Mouse (Mus musculus) megakaryocyte-erythroid progenitor cell, adult 5 weeks (primary cell): ENCODE data around the gene Olfr794. TPM values are rescaled to one million over a fixed set of nuclear protein-coding genes. Genes with fewer than 3 reads are reported as not detected.

Experiments
- polyA plus RNA-seq: library from polyadenylated mRNA; stranded (reverse); fragments of >175 nt; gene quantifications from 2 replicates; pipeline ENCODE4 v1.2.3, GENCODE M21; 2012

Gene Olfr794
- not detected in 2 replicates for polyA plus RNA-seq

DNA sequence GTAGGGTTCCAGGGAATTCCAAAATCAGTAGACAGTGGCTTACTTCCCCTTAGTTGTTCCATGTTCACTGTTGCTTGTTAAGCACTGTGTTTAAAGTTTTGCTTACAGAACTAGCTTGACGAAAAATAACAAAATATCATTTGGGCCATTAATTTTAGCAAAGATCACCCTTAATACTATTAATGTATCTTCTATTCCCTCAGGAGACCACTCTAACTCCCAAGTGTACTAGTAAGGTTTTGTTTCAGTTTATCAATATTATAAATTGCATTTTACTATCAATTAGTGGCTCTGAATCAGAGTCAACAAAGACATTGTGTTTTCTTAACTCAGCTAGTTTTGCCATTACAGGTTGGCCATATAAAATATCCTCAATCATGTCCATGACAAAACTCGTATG lies at the start of gene Olfr794:
Gene Olfr794, plus strand, starts transcription at position 301 of the 400 bp plus-strand sequence.

DNA sequence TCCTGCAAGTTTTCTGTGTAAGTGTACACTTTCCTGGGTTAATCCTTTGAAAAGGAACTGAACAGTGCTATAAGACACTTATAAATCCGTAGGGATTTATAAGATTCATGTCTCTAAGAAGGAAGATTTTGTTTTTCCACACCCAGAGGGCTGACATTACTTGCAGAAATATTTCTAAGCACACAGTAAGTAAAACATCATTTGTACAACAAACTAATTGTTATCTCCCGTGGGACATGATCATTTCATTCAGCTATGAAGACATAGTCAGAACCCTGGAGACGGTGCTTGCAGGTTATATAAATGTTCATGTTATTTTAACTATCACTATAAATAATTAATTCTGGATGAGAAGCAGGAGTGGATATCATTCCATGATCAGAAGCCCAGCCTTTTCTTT lies 46.0 kb upstream of the Olfr794 start, which contains the start of gene Olfr791:
Gene Olfr791, plus strand, starts transcription at position 301 of the 400 bp plus-strand sequence.

DNA sequence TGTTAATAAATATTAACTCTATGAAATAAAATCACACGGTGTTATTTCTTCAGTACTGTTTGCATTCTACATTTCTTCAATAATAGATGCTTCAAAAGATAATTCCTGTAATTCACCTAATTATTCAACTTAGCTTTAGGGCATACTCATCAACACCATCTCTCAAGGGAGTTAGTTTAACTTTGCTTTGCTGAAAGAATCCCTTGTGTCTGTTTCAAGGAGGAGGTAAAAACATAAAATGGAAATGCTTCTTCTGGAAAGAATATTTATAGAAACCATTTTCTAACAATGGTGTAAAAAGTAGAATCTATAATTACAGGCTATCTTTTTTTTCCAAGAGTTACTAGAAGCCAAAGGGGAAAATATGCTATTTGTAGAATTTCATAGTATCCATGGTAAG lies 28.6 kb upstream of the Olfr794 start, which contains the start of gene Olfr792:
Gene Olfr792, plus strand, starts transcription at position 301 of the 400 bp plus-strand sequence.

DNA sequence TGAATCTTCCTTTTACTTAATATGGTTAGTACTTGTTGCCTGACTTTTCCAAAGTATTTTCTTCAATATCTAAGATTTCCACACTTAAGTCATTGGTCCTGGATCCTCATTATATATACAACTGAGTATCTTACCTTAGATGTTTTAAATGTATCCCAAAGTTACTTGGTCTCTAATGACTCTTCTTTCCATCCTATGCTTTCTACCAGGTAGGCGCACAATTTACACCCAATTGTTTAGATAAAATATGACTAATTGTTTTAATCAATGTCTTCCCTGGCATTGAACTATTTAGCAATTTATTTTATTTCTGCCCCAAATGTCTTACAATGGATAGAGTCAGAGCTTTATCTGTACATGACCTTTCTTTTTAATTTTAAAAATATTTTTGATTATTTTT lies 45.0 kb downstream of the Olfr794 start, which contains the start of gene Olfr796:
Gene Olfr796, minus strand, starts transcription at position 101 of the 400 bp plus-strand sequence.

Other genes starting within 250 kb of the Olfr794 start
- not detected in 2 replicates for gene Olfr780, start 249.5 kb upstream of the Olfr794 start, polyA plus RNA-seq
- not detected in 2 replicates for gene Olfr781, start 238.8 kb upstream of the Olfr794 start, polyA plus RNA-seq
- 0.04 TPM in 1 of 2 replicates, not detected in the other for gene Olfr782, start 218.8 kb upstream of the Olfr794 start, polyA plus RNA-seq
- not detected in 2 replicates for gene Olfr784, start 183.6 kb upstream of the Olfr794 start, polyA plus RNA-seq
- not detected in 2 replicates for gene Olfr785, start 162.2 kb upstream of the Olfr794 start, polyA plus RNA-seq
- gene Olfr786, start 140.3 kb upstream of the Olfr794 start, polyA plus RNA-seq, result not detected in 2 replicates
- not detected in 2 replicates for gene Olfr787, start 105.8 kb upstream of the Olfr794 start, polyA plus RNA-seq
- not detected in 2 replicates for gene Olfr788, start 96.7 kb upstream of the Olfr794 start, polyA plus RNA-seq
- not detected in 2 replicates for gene Olfr789, start 82.9 kb upstream of the Olfr794 start, polyA plus RNA-seq
- not detected in 2 replicates for gene Olfr790, start 69.2 kb upstream of the Olfr794 start, polyA plus RNA-seq
- not detected in 2 replicates for gene Olfr791, start 45.9 kb upstream of the Olfr794 start, polyA plus RNA-seq
- gene Olfr792, start 28.5 kb upstream of the Olfr794 start, polyA plus RNA-seq, result not detected in 2 replicates
- not detected in 2 replicates for gene Olfr796, start 44.9 kb downstream of the Olfr794 start, polyA plus RNA-seq
- not detected in 2 replicates for gene Olfr798, start 60.3 kb downstream of the Olfr794 start, polyA plus RNA-seq
- not detected in 2 replicates for gene Olfr799, start 69.8 kb downstream of the Olfr794 start, polyA plus RNA-seq
- gene Olfr800, start 90.0 kb downstream of the Olfr794 start, polyA plus RNA-seq, result not detected in 2 replicates
- gene Olfr801, start 106.2 kb downstream of the Olfr794 start, polyA plus RNA-seq, result not detected in 2 replicates
- gene Olfr802, start 120.5 kb downstream of the Olfr794 start, polyA plus RNA-seq, result not detected in 2 replicates
- not detected in 2 replicates for gene Olfr803, start 126.6 kb downstream of the Olfr794 start, polyA plus RNA-seq
- gene Olfr804, start 135.6 kb downstream of the Olfr794 start, polyA plus RNA-seq, result not detected in 2 replicates
- not detected in 2 replicates for gene Olfr805, start 161.7 kb downstream of the Olfr794 start, polyA plus RNA-seq
- not detected in 2 replicates for gene Olfr806, start 174.3 kb downstream of the Olfr794 start, polyA plus RNA-seq
- gene Olfr807, start 190.1 kb downstream of the Olfr794 start, polyA plus RNA-seq, result not detected in 2 replicates
- 0.02 TPM in 1 of 2 replicates, not detected in the other for gene Olfr808, start 197.8 kb downstream of the Olfr794 start, polyA plus RNA-seq
- gene Olfr809, start 207.0 kb downstream of the Olfr794 start, polyA plus RNA-seq, result not detected in 2 replicates
- not detected in 2 replicates for gene Olfr810, start 227.3 kb downstream of the Olfr794 start, polyA plus RNA-seq
- gene Olfr811, start 236.7 kb downstream of the Olfr794 start, polyA plus RNA-seq, result not detected in 2 replicates